Mouse (Mus musculus) embryonic facial prominence, embryonic 14.5 days (tissue): ENCODE data around the gene Ppm1a. TPM values are rescaled to one million over a fixed set of nuclear protein-coding genes. Genes with fewer than 3 reads are reported as not detected.
A peak's percentile ranks its signal among the peaks of the same experiment; 100 is the strongest.

Experiments
- ATAC-seq: fragments of 200-750 bp; cut with Nextera tagmentation; 2 replicates; pipeline ENCODE4 v1.8.0; 2017; ENCODE audit warnings: low read depth, moderate number of reproducible peaks, moderate TSS enrichment
- DNase-seq: peaks from one replicate; pipeline ENCODE4 v3.0.0-alpha.2; 2015; ENCODE audit warnings: low spot score
- H3K27ac ChIP-seq: fragments of 300-500 bp; sonication (generic); replicated peaks from 2 replicates; pipeline ENCODE4 v1.5.1; 2014; ENCODE audit warnings: low read depth, mild to moderate bottlenecking, low read length, moderate library complexity
- H3K27me3 ChIP-seq: fragments of 300-500 bp; sonication (generic); replicated peaks from 2 replicates; pipeline ENCODE4 v1.6.1; 2014; ENCODE audit warnings: low read length; ENCODE audit not compliant: control insufficient read depth, insufficient read depth
- H3K36me3 ChIP-seq: fragments of 300-500 bp; sonication (generic); 2 replicates; pipeline ENCODE4 v1.6.1; 2014; ENCODE audit warnings: low read length, mixed read lengths; ENCODE audit not compliant: control insufficient read depth, insufficient read depth
- H3K4me1 ChIP-seq: fragments of 300-500 bp; sonication (generic); 2 replicates; pipeline ENCODE4 v1.6.1; 2014; ENCODE audit warnings: antibody characterized with exemption, low read length; ENCODE audit not compliant: control insufficient read depth, insufficient read depth
- H3K4me2 ChIP-seq: fragments of 300-500 bp; sonication (generic); 2 replicates; pipeline ENCODE4 v1.6.1; 2014; ENCODE audit warnings: low read depth, mild to moderate bottlenecking, low read length, moderate library complexity, mixed read lengths
- H3K4me3 ChIP-seq: fragments of 300-500 bp; sonication (generic); 2 replicates; pipeline ENCODE4 v1.5.1; 2014; ENCODE audit warnings: low read depth, mild to moderate bottlenecking, low read length
- H3K9ac ChIP-seq: fragments of 300-500 bp; sonication (generic); 2 replicates; pipeline ENCODE4 v1.6.1; 2014; ENCODE audit warnings: low read depth, mild to moderate bottlenecking, low read length, moderate library complexity, mixed read lengths
- H3K9me3 ChIP-seq: fragments of 300-500 bp; sonication (generic); 2 replicates; pipeline ENCODE4 v1.6.1; 2016; ENCODE audit warnings: low read length; ENCODE audit not compliant: control insufficient read depth
- WGBS: fragments of 180-500 bp; shearing (Covaris S2); extraction: QIAGEN DNeasy Blood & Tissue Kit; methylation state at CpG from one replicate; pipeline ENCODE4 v1.1.7; 2014; 5-methylcytosine and 5-hydroxymethylcytosine counted together
- polyA plus RNA-seq: library from polyadenylated mRNA; unstranded; fragments of >200 nt; fragmentation: Nextera tagmentation; extraction: Ambion mirVana; gene quantifications from 2 replicates; pipeline ENCODE4 v1.2.1, GENCODE M21; 2014

Gene Ppm1a
- polyA plus RNA-seq, 1 experiment from 2014 or later: 84.3 TPM

- H3K4me1 ChIP-seq: 0 out of 2 replicates have a peak, but pooled peaks cover 3% of the 10 kb centered on the region
- WGBS: 6% methylated on average over 15 of the region's 24 CpGs
- H3K9me3 ChIP-seq: peaks cover 4% of the 10 kb centered on the region; the same call in 1 of the 2 replicates
- H3K4me3 ChIP-seq: peak overlapping the region; percentile 31
- peak overlapping the region; percentile 47 for H3K9ac ChIP-seq
- no peaks in the 10 kb centered on the region for H3K36me3 ChIP-seq
- H3K27me3 ChIP-seq: no peaks in the 10 kb centered on the region
- peak overlapping the region; percentile 74 for H3K27ac ChIP-seq
- peak; percentile 91 for DNase-seq
- ATAC-seq: peak; percentile 92
- H3K4me2 ChIP-seq: peak overlapping the region; percentile 61
These were observed 63.7 kb downstream of the Ppm1a start for GRCm38 (mm10) chr12:72820940-72821431.

DNA sequence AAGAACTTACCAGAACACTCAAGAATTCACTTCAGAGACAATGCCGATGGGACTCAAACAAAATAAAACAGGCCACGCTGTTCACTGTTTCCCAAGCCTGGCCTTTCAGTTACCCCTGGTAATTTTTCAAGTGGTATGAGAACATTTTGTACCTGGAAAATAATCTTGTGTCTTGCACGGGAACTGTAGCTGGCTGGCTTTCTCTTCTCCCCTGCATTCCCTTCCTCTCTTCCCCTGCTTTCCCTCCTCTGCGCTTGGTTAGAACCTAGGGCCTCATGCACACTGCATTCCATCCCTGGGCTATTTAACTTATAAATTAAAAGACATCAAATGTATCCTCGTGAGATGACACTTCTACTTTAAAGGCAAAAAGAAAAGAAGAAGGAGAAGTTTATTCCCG is 64.3 kb downstream of the Ppm1a start:
- 28% methylated on average over 6 of the region's 6 CpGs for WGBS
- H3K9ac ChIP-seq: peak overlapping the region; percentile 47
- peak overlapping the region; percentile 31 for H3K4me3 ChIP-seq
- no peaks in the 10 kb centered on the region for H3K27me3 ChIP-seq
- peak overlapping the region; percentile 74; the same call in 1 of the 2 replicates for H3K27ac ChIP-seq
- H3K9me3 ChIP-seq: no peaks in the 10 kb centered on the region
- no peaks in the 10 kb centered on the region for H3K36me3 ChIP-seq
- H3K4me1 ChIP-seq: 0 out of 2 replicates have a peak, but pooled peaks cover 3% of the 10 kb centered on the region
- ATAC-seq (no peak), DNase-seq (peak; percentile 24)
- peak overlapping the region; percentile 61 for H3K4me2 ChIP-seq

GRCm38 (mm10) chr12:72825656-72826055 is 68.4 kb downstream of the Ppm1a start:
- Histone ChIP-seq H3K9ac (no peak overlapping the region), H3K4me1 (0 out of 2 replicates have a peak, but pooled peaks cover 3% of the 10 kb centered on the region), H3K27ac (no peak overlapping the region), H3K27me3 (peaks cover 13% of the 10 kb centered on the region), H3K4me3 (no peak overlapping the region), H3K36me3 (no peaks in the 10 kb centered on the region), H3K9me3 (no peaks in the 10 kb centered on the region), H3K4me2 (no peak overlapping the region)
- ATAC-seq (no peak), DNase-seq (no peak)
- 44% methylated on average over 5 of the region's 5 CpGs for WGBS

DNA sequence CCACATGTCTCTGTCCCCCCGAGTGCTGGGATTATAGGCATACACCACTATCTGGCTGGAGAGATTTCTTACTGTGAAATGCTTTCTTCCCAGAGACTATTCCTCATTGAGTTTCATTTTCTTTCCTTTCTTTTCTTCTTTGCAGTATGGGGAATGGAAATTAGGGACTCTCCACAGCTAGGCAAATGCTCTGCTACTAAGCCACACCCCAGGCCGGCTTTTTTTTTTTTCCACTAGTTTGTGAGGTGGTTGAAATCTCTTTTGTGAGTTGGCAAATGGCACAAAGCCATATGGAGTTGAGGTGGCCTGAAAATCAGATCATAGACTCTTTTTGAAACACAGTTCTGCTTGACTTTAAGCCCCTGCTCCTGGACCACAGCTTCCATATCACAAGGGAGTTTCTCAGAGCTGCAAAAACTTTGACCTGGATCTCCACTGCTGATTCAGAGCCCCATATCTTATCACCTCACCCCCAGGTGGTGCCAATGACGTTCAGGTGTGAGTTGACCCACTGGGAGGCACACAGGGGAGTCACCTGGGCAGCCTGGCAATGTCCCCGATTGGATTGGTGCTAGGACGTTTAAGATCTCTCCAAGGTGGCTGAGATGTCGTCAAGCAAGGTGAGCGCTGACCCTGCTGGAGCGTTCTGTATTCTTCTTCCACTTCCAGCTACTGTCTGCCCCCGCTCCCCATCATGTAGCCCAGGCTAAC is 71.7 kb downstream of the Ppm1a start:
- Histone ChIP-seq H3K9ac (no peak overlapping the region), H3K36me3 (no peaks in the 10 kb centered on the region), H3K27ac (no peak overlapping the region), H3K4me3 (no peak overlapping the region), H3K4me2 (no peak overlapping the region), H3K27me3 (peaks cover 40% of the 10 kb centered on the region), H3K9me3 (no peaks in the 10 kb centered on the region), H3K4me1 (peaks cover 9% of the 10 kb centered on the region; the same call in 1 of the 2 replicates)
- ATAC-seq (no peak), DNase-seq (no peak)
- WGBS: 78% methylated on average over 9 of the region's 9 CpGs

DNA sequence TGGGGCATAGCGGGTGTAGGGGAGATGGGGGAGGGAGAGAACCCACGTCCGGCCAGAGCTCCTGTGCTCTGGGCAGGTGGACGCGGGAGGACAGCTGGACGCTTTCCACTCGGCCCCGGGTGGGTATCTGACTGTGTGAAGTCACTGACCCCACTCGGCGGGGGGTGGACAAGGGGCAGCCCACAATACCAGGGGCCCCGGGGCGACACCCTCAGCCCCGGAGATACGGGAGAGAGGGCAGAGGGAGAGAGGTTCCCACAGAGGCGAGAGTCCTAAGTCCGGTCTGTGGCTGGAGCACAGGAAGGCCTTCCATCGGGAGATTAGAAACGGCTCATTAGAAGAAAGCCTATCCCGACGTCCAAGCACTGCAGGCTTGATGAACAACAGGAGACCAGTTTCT is 72.5 kb downstream of the Ppm1a start:
- no peak overlapping the region for H3K4me2 ChIP-seq
- H3K27ac ChIP-seq: no peak overlapping the region
- H3K4me3 ChIP-seq: no peak overlapping the region
- H3K27me3 ChIP-seq: peaks cover 40% of the 10 kb centered on the region
- peaks cover 9% of the 10 kb centered on the region; the same call in 1 of the 2 replicates for H3K4me1 ChIP-seq
- H3K9me3 ChIP-seq: no peaks in the 10 kb centered on the region
- DNase-seq (no peak), ATAC-seq (no peak)
- H3K9ac ChIP-seq: no peak overlapping the region
- WGBS: 55% methylated on average over 20 of the region's 20 CpGs
- no peaks in the 10 kb centered on the region for H3K36me3 ChIP-seq

DNA sequence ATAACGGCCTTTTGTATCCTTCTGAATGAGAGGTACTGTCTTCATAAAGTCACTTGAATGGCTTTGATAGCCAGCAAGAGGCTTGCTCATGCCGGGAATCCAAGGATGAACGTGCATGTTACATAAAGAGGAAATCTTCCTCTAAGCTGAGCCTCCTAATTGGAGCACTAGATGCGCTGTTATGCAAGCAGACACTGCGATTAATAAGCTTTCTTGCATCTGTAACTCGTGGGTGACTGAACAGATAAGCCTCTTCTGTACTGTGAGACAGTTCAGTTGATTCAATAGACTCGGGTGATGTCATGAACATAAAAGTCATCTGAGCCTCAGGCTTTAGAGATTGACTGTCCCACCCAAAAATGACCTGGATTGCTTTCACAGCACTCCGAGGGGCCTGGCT is 73.1 kb downstream of the Ppm1a start:
- 56% methylated on average over 8 of the region's 8 CpGs for WGBS
- no peaks in the 10 kb centered on the region for H3K9me3 ChIP-seq
- ATAC-seq: no peak
- no peak overlapping the region for H3K27ac ChIP-seq
- no peak overlapping the region for H3K4me2 ChIP-seq
- H3K27me3 ChIP-seq: peaks cover 40% of the 10 kb centered on the region
- peaks cover 9% of the 10 kb centered on the region; the same call in 1 of the 2 replicates for H3K4me1 ChIP-seq
- H3K36me3 ChIP-seq: no peaks in the 10 kb centered on the region
- DNase-seq: no peak
- H3K9ac ChIP-seq: no peak overlapping the region
- no peak overlapping the region for H3K4me3 ChIP-seq

DNA sequence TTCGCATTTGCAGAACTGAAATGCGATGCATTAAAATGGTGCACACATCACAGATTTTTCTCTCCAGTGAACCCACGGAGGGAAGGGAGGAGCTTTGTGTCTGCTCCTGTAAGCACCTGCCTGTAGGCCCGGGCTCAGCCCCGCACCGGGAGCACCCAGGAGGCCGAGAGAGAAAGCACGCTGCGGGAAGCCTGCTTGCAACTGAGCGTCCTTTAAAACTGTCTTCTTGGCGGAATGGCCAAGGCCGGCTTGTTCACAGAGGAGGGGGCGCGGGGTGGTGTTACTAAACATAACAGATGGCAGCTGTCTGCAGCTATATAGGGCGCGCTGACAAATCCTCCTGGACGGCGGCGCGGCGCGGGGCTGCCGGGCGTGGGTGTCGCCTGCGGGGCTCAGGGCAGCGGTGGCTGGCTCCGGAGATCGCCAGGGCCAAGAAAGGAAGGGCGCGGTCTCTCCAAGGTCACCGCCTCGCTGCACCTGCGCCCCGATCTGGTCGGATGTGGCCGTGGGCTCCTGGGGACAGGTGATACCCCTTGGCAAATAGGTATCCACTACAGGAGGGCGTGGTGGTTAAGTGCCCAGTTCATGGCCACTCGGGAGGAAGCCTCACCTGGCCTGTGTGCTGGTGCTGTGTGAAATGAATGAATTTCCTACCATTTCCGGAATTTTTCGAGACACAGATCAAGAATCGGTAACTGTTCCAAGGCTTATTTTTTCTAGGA is 74.6 kb downstream of the Ppm1a start:
- Histone ChIP-seq H3K9me3 (no peaks in the 10 kb centered on the region), H3K27ac (peak overlapping the region; percentile 18; the same call in 1 of the 2 replicates), H3K4me1 (peaks cover 9% of the 10 kb centered on the region; the same call in 1 of the 2 replicates), H3K4me3 (peak overlapping the region; percentile 35), H3K36me3 (no peaks in the 10 kb centered on the region), H3K9ac (peak overlapping the region; percentile 46), H3K4me2 (peak overlapping the region; percentile 59), H3K27me3 (peaks cover 40% of the 10 kb centered on the region)
- DNase-seq: peak; percentile 70
- ATAC-seq: peak; percentile 76; the same call in 1 of the 2 replicates
- 8% methylated on average over 40 of the region's 42 CpGs for WGBS

GRCm38 (mm10) chr12:72834773-72835517 is 77.7 kb downstream of the Ppm1a start:
- ATAC-seq: no peak
- DNase-seq: no peak

More at GRCm38 (mm10) chr12:72834773-72835517, 77.7 kb downstream of the Ppm1a start:
- Histone ChIP-seq H3K4me1 (peaks cover 9% of the 10 kb centered on the region; the same call in 1 of the 2 replicates), H3K36me3 (no peaks in the 10 kb centered on the region), H3K4me2 (no peak overlapping the region), H3K27ac (no peak overlapping the region), H3K27me3 (peaks cover 34% of the 10 kb centered on the region), H3K9me3 (no peaks in the 10 kb centered on the region), H3K9ac (no peak overlapping the region), H3K4me3 (no peak overlapping the region)
- WGBS: 71% methylated on average over 14 of the region's 14 CpGs
